Mouse (Mus musculus) liver, embryonic 11.5 days (tissue): ENCODE measurements at regions not wholly inside any gene's neighbourhood (a gene's known extent, or its start where the extent isn't known, plus 50 kb on each side); places are given as distances from the start of the nearest gene placed in this dataset.
A peak's percentile ranks its signal among the peaks of the same experiment; 100 is the strongest.

Experiments used
- ATAC-seq: fragments of 200-750 bp; cut with Nextera tagmentation; replicated peaks from 2 replicates; pipeline ENCODE4 v1.8.0; 2017; ENCODE audit warnings: moderate number of reproducible peaks, mild to moderate bottlenecking, moderate TSS enrichment, moderate library complexity; ENCODE audit not compliant: low FRiP score
- DNase-seq: peaks from one replicate; pipeline ENCODE4 v3.0.0-alpha.2; 2017; ENCODE audit warnings: low spot score
- H3K27ac ChIP-seq: fragments of 300-500 bp; sonication (generic); 2 replicates; pipeline ENCODE4 v1.5.1; 2014; ENCODE audit warnings: mild to moderate bottlenecking, low read depth, low read length, control low read depth
- H3K27me3 ChIP-seq: fragments of 300-500 bp; sonication (generic); replicated peaks from 2 replicates; pipeline ENCODE4 v1.6.1; 2014; ENCODE audit warnings: low read length, mixed read lengths; ENCODE audit not compliant: control insufficient read depth, insufficient read depth
- H3K36me3 ChIP-seq: fragments of 300-500 bp; sonication (generic); 2 replicates; pipeline ENCODE4 v1.6.1; 2014; ENCODE audit warnings: mild to moderate bottlenecking, low read length, moderate library complexity, mixed read lengths; ENCODE audit not compliant: control insufficient read depth, insufficient read depth
- H3K4me1 ChIP-seq: fragments of 300-500 bp; sonication (generic); replicated peaks from 2 replicates; pipeline ENCODE4 v1.6.1; 2014; ENCODE audit warnings: low read length, mixed read lengths; ENCODE audit not compliant: control insufficient read depth, insufficient read depth
- H3K4me2 ChIP-seq: fragments of 300-500 bp; sonication (generic); 2 replicates; pipeline ENCODE4 v1.6.1; 2014; ENCODE audit warnings: mild to moderate bottlenecking, control low read depth, moderate library complexity
- H3K4me3 ChIP-seq: fragments of 300-500 bp; sonication (generic); 2 replicates; pipeline ENCODE4 v1.5.1; 2014; ENCODE audit warnings: low read depth, low read length, control low read depth
- H3K9ac ChIP-seq: fragments of 300-500 bp; sonication (generic); 2 replicates; pipeline ENCODE4 v1.6.1; 2014; ENCODE audit warnings: low read depth, low read length, control low read depth
- H3K9me3 ChIP-seq: fragments of 300-500 bp; sonication (generic); 2 replicates; pipeline ENCODE4 v1.6.1; 2016; ENCODE audit warnings: low read length, inconsistent platforms, mixed read lengths; ENCODE audit not compliant: control insufficient read depth
- WGBS: fragments of 180-500 bp; shearing (Covaris S2); extraction: QIAGEN DNeasy Blood & Tissue Kit; methylation state at CpG from one replicate; pipeline ENCODE4 v1.1.7; 2014; 5-methylcytosine and 5-hydroxymethylcytosine counted together

DNA sequence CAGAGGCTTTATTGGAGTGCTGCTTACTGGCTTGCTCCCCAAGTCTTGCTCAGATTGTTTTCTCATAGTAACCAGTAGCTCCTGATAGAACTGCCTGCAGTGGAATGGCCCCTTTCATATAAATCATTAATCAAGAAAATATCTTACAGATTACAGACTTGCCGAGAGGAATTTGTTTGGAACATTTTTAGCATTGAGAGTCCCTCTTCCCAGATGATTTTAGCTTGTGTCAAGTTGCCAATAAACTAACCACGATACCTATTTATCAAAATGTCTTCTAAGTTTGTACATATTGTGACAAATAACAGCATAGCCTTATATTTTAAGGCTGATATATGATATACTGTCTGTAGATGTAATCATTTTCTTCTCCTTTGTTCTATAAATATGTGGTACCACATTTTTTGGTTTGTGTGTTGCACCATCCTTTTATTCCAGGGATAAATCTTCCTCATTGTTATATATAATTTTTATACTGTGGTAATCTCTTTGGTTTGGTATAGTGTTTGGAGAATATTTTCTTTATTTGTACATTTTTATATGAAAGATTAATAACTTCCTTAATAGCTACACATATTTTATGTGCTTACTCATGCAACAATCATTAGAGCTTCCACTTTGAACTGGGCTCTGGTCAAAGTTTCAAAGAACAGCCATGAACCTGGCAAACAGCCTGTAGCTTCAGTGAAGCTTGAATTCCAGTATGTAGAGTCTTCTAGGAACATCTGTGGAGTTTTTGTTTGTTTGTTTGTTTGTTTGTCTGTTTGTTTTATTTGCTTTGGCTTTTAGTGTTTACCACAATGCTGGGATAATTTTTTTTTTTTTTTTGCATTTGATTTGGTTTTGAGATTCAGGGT is 153.1 kb upstream of the Marcks start:
- Histone ChIP-seq H3K9me3 (no peaks in the 10 kb centered on the region), H3K36me3 (no peaks in the 10 kb centered on the region), H3K4me1 (no peaks in the 10 kb centered on the region), H3K27me3 (no peaks in the 10 kb centered on the region), H3K9ac (no peak overlapping the region), H3K4me3 (no peak overlapping the region), H3K27ac (no peak overlapping the region), H3K4me2 (no peak overlapping the region)
- 81% methylated on average over 2 of the region's 2 CpGs for WGBS
- DNase-seq (no peak), ATAC-seq (no peak)

DNA sequence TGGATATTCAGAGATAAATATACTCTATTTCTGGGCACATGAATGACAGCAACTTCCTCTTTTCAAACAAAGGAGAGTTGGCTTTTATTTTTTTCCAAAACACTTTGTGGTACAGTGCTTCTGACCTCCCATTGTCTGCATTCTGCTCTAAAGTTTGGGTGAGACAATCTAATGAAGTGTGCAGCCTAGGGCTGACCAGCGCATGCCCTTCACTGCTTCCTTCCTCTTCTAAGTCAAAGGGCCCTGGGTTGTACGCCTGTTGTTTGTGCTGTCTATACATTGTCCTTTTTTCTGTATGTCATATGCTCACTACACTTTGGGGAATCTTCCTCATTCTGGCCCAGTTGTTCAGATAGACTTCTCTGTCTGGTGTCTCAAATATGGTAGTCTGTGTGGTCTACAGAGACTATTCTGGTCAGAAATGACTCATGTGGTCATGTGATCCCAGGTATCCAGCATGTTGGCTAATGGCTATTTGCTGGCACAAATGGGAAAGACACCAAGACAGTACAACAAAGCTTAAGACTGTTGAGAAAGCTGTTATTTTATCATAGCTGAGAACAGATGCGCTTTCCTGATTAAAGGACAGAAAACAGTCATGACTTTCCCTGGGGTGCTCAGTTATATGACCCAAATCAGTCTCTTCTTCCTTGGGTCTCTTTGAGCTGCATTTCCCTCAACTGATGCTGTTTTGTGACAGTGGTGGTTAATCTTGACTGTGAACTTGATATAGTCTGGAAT is 151.4 kb upstream of the Marcks start:
- H3K36me3 ChIP-seq = no peaks in the 10 kb centered on the region
- H3K4me3 ChIP-seq = no peak overlapping the region
- no peaks in the 10 kb centered on the region for H3K9me3 ChIP-seq
- WGBS = 60% methylated on average over 3 of the region's 3 CpGs
- H3K9ac ChIP-seq = no peak overlapping the region
- H3K4me2 ChIP-seq = no peak overlapping the region
- ATAC-seq (peak; percentile 53), DNase-seq (no peak)
- no peak overlapping the region for H3K27ac ChIP-seq
- no peaks in the 10 kb centered on the region for H3K27me3 ChIP-seq
- no peaks in the 10 kb centered on the region for H3K4me1 ChIP-seq

DNA sequence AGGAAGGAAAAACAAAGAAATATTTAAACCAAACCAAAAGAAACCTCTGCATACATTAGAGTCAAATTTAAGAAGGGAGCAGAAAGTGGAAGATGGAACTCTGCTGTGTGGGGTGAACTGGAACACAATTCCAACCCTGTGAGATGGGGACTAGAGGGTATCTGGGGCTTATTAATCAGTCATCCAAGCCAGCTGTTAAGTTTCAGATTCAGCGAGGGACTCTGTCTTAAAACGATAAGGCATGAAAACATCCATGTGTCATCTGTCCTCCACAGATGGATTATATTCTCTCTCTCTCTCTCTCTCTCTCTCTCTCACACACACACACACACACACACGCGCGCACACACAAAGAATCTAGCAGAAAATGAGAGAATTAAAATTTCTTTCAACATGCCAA is 147.6 kb upstream of the Marcks start:
- no peak overlapping the region for H3K27ac ChIP-seq
- H3K9me3 ChIP-seq = no peaks in the 10 kb centered on the region
- no peak overlapping the region for H3K4me2 ChIP-seq
- 70% methylated on average over 5 of the region's 5 CpGs for WGBS
- no peaks in the 10 kb centered on the region for H3K36me3 ChIP-seq
- no peak overlapping the region for H3K4me3 ChIP-seq
- no peaks in the 10 kb centered on the region for H3K4me1 ChIP-seq
- H3K27me3 ChIP-seq = no peaks in the 10 kb centered on the region
- DNase-seq = no peak
- H3K9ac ChIP-seq = no peak overlapping the region
- no peak for ATAC-seq

DNA sequence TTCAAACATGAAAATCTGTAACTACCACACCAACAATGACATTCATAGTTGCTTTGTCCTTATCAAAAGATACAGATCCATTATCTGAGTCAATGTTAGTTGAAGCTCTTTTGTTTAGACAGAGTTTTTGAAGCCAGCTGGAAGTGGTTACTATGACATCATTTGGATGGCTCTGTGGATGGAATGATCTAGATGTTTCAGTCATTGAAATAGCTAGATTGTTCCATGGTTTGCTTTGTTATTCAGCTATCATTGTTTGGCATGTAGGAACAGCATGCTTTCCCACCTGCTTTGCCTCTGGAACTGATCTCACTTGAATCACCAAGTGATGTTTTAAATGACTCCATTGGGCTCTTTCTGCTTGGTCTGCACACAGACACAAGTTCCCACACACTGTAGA is 144.2 kb upstream of the Marcks start:
- DNase-seq = no peak
- Histone ChIP-seq H3K36me3 (no peaks in the 10 kb centered on the region), H3K9me3 (no peaks in the 10 kb centered on the region), H3K27ac (no peak overlapping the region), H3K9ac (no peak overlapping the region), H3K27me3 (no peaks in the 10 kb centered on the region), H3K4me1 (peaks cover 8% of the 10 kb centered on the region), H3K4me3 (no peak overlapping the region), H3K4me2 (no peak overlapping the region)
- no peak for ATAC-seq

DNA sequence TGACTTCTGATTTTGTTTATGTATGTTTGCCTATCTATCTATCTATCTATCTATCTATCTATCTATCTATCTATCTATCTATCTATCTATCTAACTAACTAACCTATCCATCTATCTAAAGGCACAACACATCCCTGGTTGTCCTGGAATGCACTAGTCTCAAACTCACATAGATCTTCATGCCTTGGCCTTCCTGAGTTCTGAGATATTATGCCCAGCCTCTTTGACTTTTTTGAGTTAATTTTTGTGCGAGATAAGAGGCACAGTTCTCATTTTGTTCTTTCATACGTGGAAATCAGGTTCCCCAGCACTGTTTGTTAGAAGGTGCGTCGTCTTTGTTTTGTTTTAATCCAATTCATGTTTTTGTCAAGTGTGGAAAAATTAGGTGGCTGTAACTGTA is 142.1 kb upstream of the Marcks start:
- no peaks in the 10 kb centered on the region for H3K36me3 ChIP-seq
- no peaks in the 10 kb centered on the region for H3K27me3 ChIP-seq
- H3K4me2 ChIP-seq = no peak overlapping the region
- no peak for ATAC-seq
- H3K4me3 ChIP-seq = no peak overlapping the region
- H3K9me3 ChIP-seq = no peaks in the 10 kb centered on the region
- H3K27ac ChIP-seq = no peak overlapping the region
- no peak for DNase-seq
- H3K4me1 ChIP-seq = peaks cover 8% of the 10 kb centered on the region
- 63% methylated on average over 4 of the region's 4 CpGs for WGBS
- H3K9ac ChIP-seq = no peak overlapping the region

DNA sequence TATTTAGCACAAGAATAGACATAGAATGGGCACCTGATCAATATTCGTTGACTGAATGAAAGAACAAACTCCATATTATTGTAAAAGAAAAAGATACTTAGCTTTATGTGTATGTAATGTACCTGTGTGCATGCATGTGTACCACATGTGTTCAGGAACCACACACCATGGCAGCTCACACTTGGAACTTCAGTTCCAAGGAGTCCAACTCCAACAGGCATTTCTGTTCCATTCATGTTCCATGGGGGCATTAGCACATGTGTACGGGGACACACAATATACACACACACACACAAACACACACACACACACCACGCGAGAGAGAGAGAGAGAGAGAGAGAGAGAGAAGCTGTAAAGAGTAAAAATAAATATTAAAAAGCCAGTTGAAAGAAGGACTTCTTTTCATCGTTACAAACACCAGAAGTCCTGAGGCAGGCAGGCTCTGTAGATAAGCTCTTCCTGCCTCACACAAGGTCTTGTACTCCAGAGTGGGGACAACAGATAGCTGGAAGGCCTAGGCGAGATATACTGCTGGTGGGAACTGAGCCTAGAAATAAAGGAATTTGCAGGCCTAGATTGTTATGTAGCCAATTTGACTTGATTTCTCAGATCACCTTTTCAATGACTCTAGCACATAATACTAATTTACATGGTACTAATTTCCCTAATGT is 141.6 kb upstream of the Marcks start:
- H3K27me3 ChIP-seq = no peaks in the 10 kb centered on the region
- H3K9ac ChIP-seq = no peak overlapping the region
- no peaks in the 10 kb centered on the region for H3K36me3 ChIP-seq
- no peaks in the 10 kb centered on the region for H3K9me3 ChIP-seq
- ATAC-seq (peak; percentile 97), DNase-seq (no peak)
- 40% methylated on average over 6 of the region's 6 CpGs for WGBS
- H3K4me1 ChIP-seq = peaks cover 8% of the 10 kb centered on the region
- peak overlapping the region; percentile 61; the same call in 1 of the 2 replicates for H3K27ac ChIP-seq
- H3K4me2 ChIP-seq = no peak overlapping the region
- no peak overlapping the region for H3K4me3 ChIP-seq

DNA sequence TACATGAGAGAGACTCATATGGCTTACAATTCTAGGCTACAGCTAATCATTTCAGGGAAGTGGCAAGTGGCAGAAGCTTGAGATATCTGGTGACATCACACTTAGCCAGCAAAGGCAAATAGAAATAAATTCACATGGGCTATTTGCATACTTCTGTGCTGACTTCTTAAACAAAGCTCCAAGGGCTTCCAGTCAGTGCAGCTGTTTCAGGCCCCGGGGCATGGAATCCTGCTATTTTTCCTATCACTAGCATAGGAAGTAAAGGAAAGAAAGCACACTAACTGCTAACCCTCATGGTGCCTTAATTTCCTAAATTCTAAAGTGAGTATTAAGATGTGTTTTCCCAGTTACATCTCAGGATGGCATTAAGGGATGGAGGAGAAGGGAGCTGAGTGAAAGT is 140.6 kb upstream of the Marcks start:
- no peak for ATAC-seq
- H3K9me3 ChIP-seq = no peaks in the 10 kb centered on the region
- H3K4me2 ChIP-seq = no peak overlapping the region
- WGBS = 69% methylated on average over 1 of the region's 1 CpGs
- peaks cover 8% of the 10 kb centered on the region for H3K4me1 ChIP-seq
- no peaks in the 10 kb centered on the region for H3K36me3 ChIP-seq
- no peak overlapping the region for H3K9ac ChIP-seq
- no peak overlapping the region for H3K27ac ChIP-seq
- no peak for DNase-seq
- H3K4me3 ChIP-seq = no peak overlapping the region
- H3K27me3 ChIP-seq = no peaks in the 10 kb centered on the region

DNA sequence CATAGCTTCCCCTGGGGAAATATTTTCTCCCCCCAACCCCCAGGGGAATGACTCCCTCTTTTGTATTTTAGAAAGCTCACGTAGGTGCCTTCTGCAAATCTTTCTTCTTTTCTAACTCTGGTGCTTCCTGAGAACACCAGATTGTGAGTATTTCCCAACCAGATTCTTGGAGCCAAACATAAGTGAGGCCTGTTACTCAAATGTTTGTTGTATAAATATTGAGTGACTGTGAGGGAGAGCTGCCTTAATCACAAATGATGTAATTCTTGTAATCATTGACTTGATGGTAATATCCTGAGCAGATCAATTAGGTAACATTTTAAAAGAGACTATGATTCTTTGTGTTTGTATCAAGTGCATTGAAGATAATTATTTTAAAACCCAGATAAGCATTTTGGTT is 137.1 kb upstream of the Marcks start:
- no peaks in the 10 kb centered on the region for H3K9me3 ChIP-seq
- H3K27ac ChIP-seq = peak overlapping the region; percentile 47; the same call in 1 of the 2 replicates
- H3K9ac ChIP-seq = no peak overlapping the region
- H3K4me1 ChIP-seq = peaks cover 8% of the 10 kb centered on the region
- no peaks in the 10 kb centered on the region for H3K36me3 ChIP-seq
- H3K27me3 ChIP-seq = no peaks in the 10 kb centered on the region
- H3K4me3 ChIP-seq = no peak overlapping the region
- ATAC-seq (no peak), DNase-seq (no peak)
- no peak overlapping the region for H3K4me2 ChIP-seq
- 69% methylated on average over 1 of the region's 1 CpGs for WGBS
